Mouse (Mus musculus): ENCODE data around the gene Cacna1d. TPM values are rescaled to one million over a fixed set of nuclear protein-coding genes. Genes with fewer than 3 reads are reported as not detected.

Cacna1d gene
- polyA plus RNA-seq, 1 experiment from 2014 or later, result 1.4 TPM

GRCm38 (mm10) chr14:30196959-30197358 lies 294.3 kb downstream of the Cacna1d start:
- Histone ChIP-seq H3K9me3 (ENCODE audit: control insufficient read depth, low read length) (no peaks in the 10 kb centered on the region), H3K4me3 (ENCODE audit: low read depth, low read length) (no peak overlapping the region), H3K27me3 (ENCODE audit: control insufficient read depth, insufficient read depth, low read length) (no peaks in the 10 kb centered on the region), H3K27ac (ENCODE audit: low read depth, low read length) (no peak overlapping the region), H3K9ac (ENCODE audit: low read length) (no peak overlapping the region), H3K4me2 (ENCODE audit: low read depth) (no peak overlapping the region), H3K4me1 (ENCODE audit: control insufficient read depth, insufficient read depth, low read length) (no peaks in the 10 kb centered on the region), H3K36me3 (ENCODE audit: control insufficient read depth, insufficient read depth, low read length) (no peaks in the 10 kb centered on the region)
- no peak for DNase-seq (ENCODE audit: low spot score)
- no peak for ATAC-seq (ENCODE audit: insufficient read depth, low FRiP score, low TSS enrichment)
- 89% methylated on average over 1 of the region's 1 CpGs for WGBS

- no peaks in the 10 kb centered on the region for H3K4me1 ChIP-seq (ENCODE audit: control insufficient read depth, insufficient read depth, low read length)
- no peaks in the 10 kb centered on the region for H3K36me3 ChIP-seq (ENCODE audit: control insufficient read depth, insufficient read depth, low read length)
- DNase-seq (ENCODE audit: low spot score) (no peak), ATAC-seq (ENCODE audit: insufficient read depth, low FRiP score, low TSS enrichment) (no peak)
- no peak overlapping the region for H3K9ac ChIP-seq (ENCODE audit: low read length)
- H3K4me2 ChIP-seq (ENCODE audit: low read depth), result no peak overlapping the region
- whole genome bisulfite sequencing, result 62% methylated on average over 5 of the region's 5 CpGs
- no peak overlapping the region for H3K27ac ChIP-seq (ENCODE audit: low read depth, low read length)
- no peaks in the 10 kb centered on the region for H3K9me3 ChIP-seq (ENCODE audit: control insufficient read depth, low read length)
- no peaks in the 10 kb centered on the region for H3K27me3 ChIP-seq (ENCODE audit: control insufficient read depth, insufficient read depth, low read length)
- H3K4me3 ChIP-seq (ENCODE audit: low read depth, low read length), result no peak overlapping the region
Observed at GRCm38 (mm10) chr14:30196235-30196634, 295.0 kb downstream of the Cacna1d start.

DNA sequence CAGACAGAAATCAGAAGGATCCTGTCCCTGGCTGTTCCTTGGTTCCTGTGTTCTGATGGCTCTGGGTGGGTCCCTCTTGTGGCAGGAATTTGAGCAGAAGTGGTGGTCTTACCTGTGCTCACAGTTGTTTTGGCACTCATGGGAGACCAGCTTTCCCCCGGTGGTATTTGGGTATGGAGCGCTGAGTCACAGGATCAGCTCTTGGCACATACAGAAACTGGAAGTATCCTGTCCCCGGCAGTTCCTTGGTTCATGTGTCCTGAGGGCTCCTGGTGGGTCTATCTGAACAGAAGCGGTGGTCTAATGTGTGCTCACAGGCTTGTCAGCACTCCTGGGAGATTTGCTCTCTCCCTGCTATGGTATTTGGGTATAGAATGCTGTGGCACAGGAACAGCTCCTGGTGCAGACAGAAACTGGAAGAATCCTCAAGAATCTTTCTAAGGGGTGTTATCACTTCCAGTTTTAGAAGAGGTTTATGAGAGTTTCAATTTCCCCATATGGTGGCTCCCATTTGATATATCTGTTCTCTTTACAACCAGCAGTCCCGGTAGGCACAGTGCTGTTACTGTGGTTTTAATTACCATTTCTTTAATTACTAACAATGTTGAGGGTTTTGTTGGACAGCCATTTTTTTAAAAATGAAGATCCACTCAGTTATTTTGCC lies 300.8 kb downstream of the Cacna1d start:
- H3K9ac ChIP-seq (ENCODE audit: low read length), result no peak overlapping the region
- no peaks in the 10 kb centered on the region for H3K36me3 ChIP-seq (ENCODE audit: control insufficient read depth, insufficient read depth, low read length)
- no peak overlapping the region for H3K27ac ChIP-seq (ENCODE audit: low read depth, low read length)
- no peaks in the 10 kb centered on the region for H3K9me3 ChIP-seq (ENCODE audit: control insufficient read depth, low read length)
- no peak overlapping the region for H3K4me3 ChIP-seq (ENCODE audit: low read depth, low read length)
- no peaks in the 10 kb centered on the region for H3K27me3 ChIP-seq (ENCODE audit: control insufficient read depth, insufficient read depth, low read length)
- no peak for DNase-seq (ENCODE audit: low spot score)
- H3K4me1 ChIP-seq (ENCODE audit: control insufficient read depth, insufficient read depth, low read length), result no peaks in the 10 kb centered on the region
- H3K4me2 ChIP-seq (ENCODE audit: low read depth), result no peak overlapping the region
- no peak for ATAC-seq (ENCODE audit: insufficient read depth, low FRiP score, low TSS enrichment)
- 82% methylated on average over 5 of the region's 5 CpGs for WGBS

- WGBS, result 89% methylated on average over 6 of the region's 6 CpGs
- ATAC-seq (ENCODE audit: insufficient read depth, low FRiP score, low TSS enrichment), result no peak
- H3K4me3 ChIP-seq (ENCODE audit: low read depth, low read length), result no peak overlapping the region
Observed at GRCm38 (mm10) chr14:30185616-30186274, 305.5 kb downstream of the Cacna1d start.

DNA sequence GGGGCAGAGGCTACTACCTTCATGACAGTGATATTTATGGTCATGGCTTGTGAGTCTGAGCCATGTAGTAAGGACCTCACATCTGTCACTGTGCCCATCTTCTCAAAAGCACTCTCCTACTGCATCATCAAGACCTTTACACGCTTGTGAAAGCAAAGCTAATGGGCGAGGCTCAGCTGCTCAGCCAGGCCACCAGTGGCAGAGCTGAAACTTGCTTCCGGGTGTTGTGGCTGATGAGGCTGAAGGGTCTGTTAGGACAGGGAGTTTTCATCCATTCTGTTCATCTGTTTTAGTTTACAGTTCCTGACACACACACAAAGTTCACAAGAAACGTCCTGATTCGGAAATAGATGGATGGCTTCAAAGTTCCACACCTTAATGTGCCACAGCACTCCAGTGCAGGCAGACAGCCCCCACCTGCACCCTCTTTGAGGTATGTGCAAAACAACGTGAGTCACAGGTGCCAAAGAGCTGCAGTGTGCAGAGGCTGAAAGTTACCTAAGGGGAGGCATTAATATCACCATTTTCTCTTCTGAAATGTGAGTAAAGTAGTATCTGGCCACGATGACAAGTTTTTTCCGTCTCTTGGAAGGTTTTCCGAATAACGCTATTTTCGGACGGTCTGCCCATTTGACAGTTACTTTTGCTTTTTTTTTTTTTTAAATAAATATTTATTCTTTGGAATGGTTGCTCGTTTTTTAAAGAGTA lies 306.7 kb downstream of the Cacna1d start:
- Histone ChIP-seq H3K9ac (ENCODE audit: low read length) (no peak overlapping the region), H3K4me2 (ENCODE audit: low read depth) (no peak overlapping the region), H3K36me3 (ENCODE audit: control insufficient read depth, insufficient read depth, low read length) (no peaks in the 10 kb centered on the region), H3K27ac (ENCODE audit: low read depth, low read length) (no peak overlapping the region), H3K9me3 (ENCODE audit: control insufficient read depth, low read length) (no peaks in the 10 kb centered on the region), H3K4me1 (ENCODE audit: control insufficient read depth, insufficient read depth, low read length) (no peaks in the 10 kb centered on the region), H3K4me3 (ENCODE audit: low read depth, low read length) (no peak overlapping the region), H3K27me3 (ENCODE audit: control insufficient read depth, insufficient read depth, low read length) (no peaks in the 10 kb centered on the region)
- 80% methylated on average over 13 of the region's 13 CpGs for WGBS
- DNase-seq (ENCODE audit: low spot score) (no peak), ATAC-seq (ENCODE audit: insufficient read depth, low FRiP score, low TSS enrichment) (no peak)

More at GRCm38 (mm10) chr14:30185616-30186274, 305.5 kb downstream of the Cacna1d start:
- Histone ChIP-seq H3K4me1 (ENCODE audit: control insufficient read depth, insufficient read depth, low read length) (no peaks in the 10 kb centered on the region), H3K4me2 (ENCODE audit: low read depth) (no peak overlapping the region), H3K27me3 (ENCODE audit: control insufficient read depth, insufficient read depth, low read length) (no peaks in the 10 kb centered on the region), H3K27ac (ENCODE audit: low read depth, low read length) (no peak overlapping the region), H3K9me3 (ENCODE audit: control insufficient read depth, low read length) (no peaks in the 10 kb centered on the region), H3K36me3 (ENCODE audit: control insufficient read depth, insufficient read depth, low read length) (no peaks in the 10 kb centered on the region), H3K9ac (ENCODE audit: low read length) (no peak overlapping the region)
- DNase-seq (ENCODE audit: low spot score), result no peak

- H3K4me2 ChIP-seq (ENCODE audit: low read depth), result no peak overlapping the region
- ATAC-seq (ENCODE audit: insufficient read depth, low FRiP score, low TSS enrichment) (no peak), DNase-seq (ENCODE audit: low spot score) (no peak)
- no peaks in the 10 kb centered on the region for H3K4me1 ChIP-seq (ENCODE audit: control insufficient read depth, insufficient read depth, low read length)
- H3K36me3 ChIP-seq (ENCODE audit: control insufficient read depth, insufficient read depth, low read length), result no peaks in the 10 kb centered on the region
- H3K9ac ChIP-seq (ENCODE audit: low read length), result no peak overlapping the region
- H3K9me3 ChIP-seq (ENCODE audit: control insufficient read depth, low read length), result no peaks in the 10 kb centered on the region
- no peak overlapping the region for H3K4me3 ChIP-seq (ENCODE audit: low read depth, low read length)
- H3K27me3 ChIP-seq (ENCODE audit: control insufficient read depth, insufficient read depth, low read length), result no peaks in the 10 kb centered on the region
- 61% methylated on average over 5 of the region's 5 CpGs for WGBS
- no peak overlapping the region for H3K27ac ChIP-seq (ENCODE audit: low read depth, low read length)
Observed at GRCm38 (mm10) chr14:30184013-30184412, 307.2 kb downstream of the Cacna1d start.

DNA sequence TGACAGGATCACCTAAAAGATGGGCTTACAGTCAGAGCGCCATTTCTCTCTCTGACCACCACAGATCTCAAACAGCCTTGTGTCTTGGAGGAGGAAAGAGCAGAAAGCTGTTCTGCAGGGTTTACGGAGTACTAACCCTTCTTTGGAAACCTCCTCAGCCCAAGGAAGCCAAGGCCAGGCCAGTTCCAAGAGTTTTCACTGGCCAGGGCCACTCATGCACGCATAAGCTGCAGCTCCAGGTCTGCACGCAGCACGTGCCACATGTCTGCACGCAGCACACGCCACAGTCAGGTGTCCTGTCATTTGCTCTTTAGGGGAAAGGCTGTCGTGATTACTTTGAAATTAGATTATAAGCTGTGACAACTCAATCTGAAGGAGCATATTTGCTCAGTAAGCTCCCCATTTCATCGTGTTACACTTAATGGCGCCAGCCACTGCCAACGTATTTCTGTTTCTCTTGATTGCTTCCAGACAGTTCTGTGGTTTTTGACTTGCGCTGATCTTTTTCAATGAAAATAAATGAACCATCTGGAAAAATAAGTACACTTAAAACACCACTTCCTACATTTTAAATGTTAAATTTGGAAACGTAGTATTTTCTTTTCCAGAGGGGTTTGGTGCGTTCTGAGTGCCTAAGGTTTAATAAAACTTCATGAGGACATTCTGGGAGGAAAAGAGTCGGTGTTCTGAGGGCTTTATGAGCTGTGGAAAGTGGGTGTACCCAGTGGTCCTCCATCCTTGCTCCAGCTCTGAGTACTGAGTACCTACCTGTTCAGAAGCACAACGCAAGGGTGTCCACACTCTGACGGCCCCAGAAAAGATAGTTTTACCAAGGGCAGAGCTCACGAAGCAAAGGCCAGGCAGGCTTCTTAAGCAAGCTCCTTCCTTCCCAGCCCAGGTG lies 308.4 kb downstream of the Cacna1d start:
- Histone ChIP-seq H3K4me3 (ENCODE audit: low read depth, low read length) (no peak overlapping the region), H3K27ac (ENCODE audit: low read depth, low read length) (no peak overlapping the region), H3K4me1 (ENCODE audit: control insufficient read depth, insufficient read depth, low read length) (no peaks in the 10 kb centered on the region), H3K27me3 (ENCODE audit: control insufficient read depth, insufficient read depth, low read length) (no peaks in the 10 kb centered on the region), H3K4me2 (ENCODE audit: low read depth) (no peak overlapping the region), H3K36me3 (ENCODE audit: control insufficient read depth, insufficient read depth, low read length) (no peaks in the 10 kb centered on the region), H3K9ac (ENCODE audit: low read length) (no peak overlapping the region), H3K9me3 (ENCODE audit: control insufficient read depth, low read length) (no peaks in the 10 kb centered on the region)
- DNase-seq (ENCODE audit: low spot score) (no peak), ATAC-seq (ENCODE audit: insufficient read depth, low FRiP score, low TSS enrichment) (no peak)
- WGBS, result 85% methylated on average over 18 of the region's 18 CpGs

DNA sequence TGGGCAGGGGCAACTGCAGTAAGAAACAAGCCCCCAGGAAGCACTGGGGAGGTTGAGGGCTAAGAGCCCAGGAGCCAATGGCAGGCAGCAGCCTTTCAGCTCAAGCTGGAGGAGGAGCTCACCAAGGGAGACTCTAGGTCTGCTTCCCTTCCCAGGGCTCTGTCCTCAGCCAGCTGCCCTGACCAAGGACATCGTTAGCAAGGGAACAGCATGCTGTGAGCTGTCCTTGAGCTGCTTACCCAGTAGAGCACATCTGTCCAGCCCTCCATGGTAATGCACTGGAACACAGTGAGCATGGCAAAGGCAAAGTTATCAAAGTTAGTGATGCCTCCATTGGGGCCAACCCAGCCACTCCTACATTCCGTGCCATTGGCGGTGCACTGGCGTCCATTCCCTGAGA lies 312.9 kb downstream of the Cacna1d start:
- no peaks in the 10 kb centered on the region for H3K9me3 ChIP-seq (ENCODE audit: control insufficient read depth, low read length)
- no peak overlapping the region for H3K4me3 ChIP-seq (ENCODE audit: low read depth, low read length)
- 78% methylated on average over 4 of the region's 4 CpGs for WGBS
- H3K4me2 ChIP-seq (ENCODE audit: low read depth), result no peak overlapping the region
- no peaks in the 10 kb centered on the region for H3K27me3 ChIP-seq (ENCODE audit: control insufficient read depth, insufficient read depth, low read length)
- H3K4me1 ChIP-seq (ENCODE audit: control insufficient read depth, insufficient read depth, low read length), result no peaks in the 10 kb centered on the region
- ATAC-seq (ENCODE audit: insufficient read depth, low FRiP score, low TSS enrichment), result no peak
- no peaks in the 10 kb centered on the region for H3K36me3 ChIP-seq (ENCODE audit: control insufficient read depth, insufficient read depth, low read length)
- H3K9ac ChIP-seq (ENCODE audit: low read length), result no peak overlapping the region
- no peak overlapping the region for H3K27ac ChIP-seq (ENCODE audit: low read depth, low read length)
- DNase-seq (ENCODE audit: low spot score), result no peak

Data from neural tube, embryonic 11.5 days (tissue).